Mouse (Mus musculus) embryonic facial prominence, embryonic 13.5 days (tissue): Measurements from ENCODE around the gene Atxn1. TPM values are rescaled to one million over a fixed set of nuclear protein-coding genes. Genes with fewer than 3 reads are reported as not detected.
A peak's percentile ranks its signal among the peaks of the same experiment; 100 is the strongest.

Experiments
- ATAC-seq: fragments of 200-750 bp; cut with Nextera tagmentation; 2 replicates; pipeline ENCODE4 v1.8.0; 2017; ENCODE audit warnings: low read depth; ENCODE audit not compliant: insufficient number of reproducible peaks, insufficient read depth, low FRiP score, low TSS enrichment
- H3K27ac ChIP-seq: fragments of 300-500 bp; sonication (generic); 2 replicates; pipeline ENCODE4 v1.5.1; 2015; ENCODE audit warnings: moderate library complexity, mild to moderate bottlenecking, inconsistent platforms
- H3K27me3 ChIP-seq: fragments of 300-500 bp; sonication (generic); 2 replicates; pipeline ENCODE4 v1.6.1; 2015; ENCODE audit warnings: mild to moderate bottlenecking, inconsistent platforms
- H3K36me3 ChIP-seq: fragments of 300-500 bp; sonication (generic); 2 replicates; pipeline ENCODE4 v1.6.1; 2015; ENCODE audit warnings: mild to moderate bottlenecking, inconsistent platforms
- H3K4me1 ChIP-seq: fragments of 300-500 bp; sonication (generic); 2 replicates; pipeline ENCODE4 v1.6.1; 2015; ENCODE audit warnings: inconsistent platforms
- H3K4me2 ChIP-seq: fragments of 300-500 bp; sonication (generic); 2 replicates; pipeline ENCODE4 v1.6.1; 2015; ENCODE audit warnings: moderate library complexity, mild to moderate bottlenecking, inconsistent platforms
- H3K4me3 ChIP-seq: fragments of 300-500 bp; sonication (generic); 2 replicates; pipeline ENCODE4 v1.5.1; 2015; ENCODE audit warnings: mild to moderate bottlenecking, inconsistent platforms
- H3K9ac ChIP-seq: fragments of 300-500 bp; sonication (generic); 2 replicates; pipeline ENCODE4 v1.6.1; 2015; ENCODE audit warnings: mild to moderate bottlenecking, inconsistent platforms
- H3K9me3 ChIP-seq: fragments of 300-500 bp; sonication (generic); 2 replicates; pipeline ENCODE4 v1.6.1; 2016; ENCODE audit warnings: inconsistent platforms
- whole genome bisulfite sequencing: fragments of 180-500 bp; shearing (Covaris S2); methylation state at CpG from one replicate; pipeline ENCODE4 v1.1.7; 2015; ENCODE audit warnings: mixed read lengths; 5-methylcytosine and 5-hydroxymethylcytosine counted together
- polyA plus RNA-seq: library from polyadenylated mRNA; unstranded; fragments of >200 nt; fragmentation: Nextera tagmentation; extraction: Ambion mirVana; gene quantifications from 2 replicates; pipeline ENCODE4 v1.2.1, GENCODE M21; 2015

Atxn1 gene
- polyA plus RNA-seq, 1 experiment from 2014 or later = 5.5 TPM

GRCm38 (mm10) chr13:45924555-45924954 is 40.3 kb downstream of the Atxn1 start:
- Histone ChIP-seq H3K27me3 (no peaks in the 10 kb centered on the region), H3K27ac (peak overlapping the region; percentile 44; the same call in 1 of the 2 replicates), H3K4me1 (peaks cover 21% of the 10 kb centered on the region), H3K9ac (no peak overlapping the region), H3K4me2 (no peak overlapping the region), H3K4me3 (no peak overlapping the region), H3K36me3 (no peaks in the 10 kb centered on the region), H3K9me3 (no peaks in the 10 kb centered on the region)
- ATAC-seq = no peak
- 66% methylated on average over 7 of the region's 7 CpGs for WGBS

DNA sequence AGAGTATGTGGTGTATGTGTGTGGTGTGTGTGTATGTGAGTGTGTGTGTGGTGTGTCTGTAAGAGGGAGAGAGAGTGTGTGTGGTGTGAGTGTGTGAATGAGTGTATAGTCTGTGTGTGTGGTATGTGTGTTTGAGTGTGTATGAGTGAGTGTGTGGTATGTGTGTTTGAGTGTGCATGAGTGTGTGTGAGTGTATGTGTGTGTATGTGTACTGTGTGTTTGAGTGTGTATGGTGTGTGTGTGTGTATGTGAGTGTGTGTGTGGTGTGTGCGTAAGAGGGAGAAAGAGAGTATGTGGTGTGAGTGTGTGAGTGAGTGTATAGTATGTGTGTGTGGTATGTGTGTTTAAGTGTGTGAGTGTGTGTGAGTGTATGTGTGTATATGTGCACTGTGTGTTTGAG is 41.7 kb downstream of the Atxn1 start:
- H3K4me1 ChIP-seq = peaks cover 23% of the 10 kb centered on the region
- H3K4me3 ChIP-seq = no peak overlapping the region
- 0 out of 2 replicates have a peak overlapping the region, but pooled peaks have one; percentile 16 for H3K27ac ChIP-seq
- H3K9me3 ChIP-seq = no peaks in the 10 kb centered on the region
- WGBS = 90% methylated on average over 1 of the region's 1 CpGs
- no peak overlapping the region for H3K4me2 ChIP-seq
- ATAC-seq = no peak
- H3K36me3 ChIP-seq = no peaks in the 10 kb centered on the region
- no peak overlapping the region for H3K9ac ChIP-seq
- H3K27me3 ChIP-seq = no peaks in the 10 kb centered on the region

GRCm38 (mm10) chr13:45922467-45922866 is 42.3 kb downstream of the Atxn1 start:
- no peaks in the 10 kb centered on the region for H3K27me3 ChIP-seq
- 0 out of 2 replicates have a peak, but pooled peaks have one; percentile 56 for ATAC-seq
- 0 out of 2 replicates have a peak overlapping the region, but pooled peaks have one; percentile 16 for H3K27ac ChIP-seq
- no peaks in the 10 kb centered on the region for H3K9me3 ChIP-seq
- peaks cover 26% of the 10 kb centered on the region for H3K4me1 ChIP-seq
- WGBS = 17% methylated on average over 9 of the region's 9 CpGs
- H3K4me3 ChIP-seq = no peak overlapping the region
- H3K36me3 ChIP-seq = no peaks in the 10 kb centered on the region
- H3K9ac ChIP-seq = no peak overlapping the region
- H3K4me2 ChIP-seq = no peak overlapping the region

DNA sequence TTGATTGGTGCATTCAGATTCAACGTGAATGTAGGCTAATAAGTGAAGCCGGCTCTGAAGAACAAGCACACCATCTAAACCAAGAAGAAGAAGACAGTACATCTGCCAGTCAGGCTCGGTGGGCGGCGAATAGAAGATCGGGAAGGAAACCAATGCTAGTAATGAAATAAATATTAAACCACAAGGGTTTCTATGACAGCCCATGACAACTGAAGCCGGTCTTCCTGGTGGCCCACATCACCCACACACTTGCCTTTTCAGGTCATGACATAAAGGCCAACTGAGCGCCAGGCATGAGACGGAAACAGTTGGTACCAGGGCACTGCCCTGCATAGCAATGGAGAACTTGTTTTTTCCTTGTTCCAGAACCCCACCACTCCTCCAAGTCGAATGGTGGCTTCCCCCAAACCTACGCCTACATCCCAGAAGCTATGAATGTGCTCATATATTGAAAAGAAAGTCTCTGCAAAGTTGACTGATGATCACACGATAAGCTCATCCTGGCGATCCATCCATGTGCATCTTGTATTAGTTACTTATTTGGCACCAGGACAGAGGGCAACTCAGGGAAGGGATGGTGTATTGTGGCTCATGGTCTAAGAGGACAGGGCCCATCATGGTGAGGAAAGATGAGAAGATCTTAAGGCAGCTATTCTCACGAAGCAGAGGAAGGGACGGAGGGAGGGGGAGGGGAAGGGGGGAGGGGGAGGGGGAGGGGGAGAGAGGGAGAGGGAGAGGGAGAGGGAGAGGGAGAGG is 45.7 kb downstream of the Atxn1 start:
- WGBS = 93% methylated on average over 13 of the region's 15 CpGs
- Histone ChIP-seq H3K9ac (no peak overlapping the region), H3K4me2 (no peak overlapping the region), H3K36me3 (no peaks in the 10 kb centered on the region), H3K9me3 (no peaks in the 10 kb centered on the region), H3K4me3 (no peak overlapping the region), H3K27me3 (no peaks in the 10 kb centered on the region), H3K4me1 (peaks cover 42% of the 10 kb centered on the region), H3K27ac (no peak overlapping the region)
- no peak for ATAC-seq

- Histone ChIP-seq H3K36me3 (no peaks in the 10 kb centered on the region), H3K4me2 (no peak overlapping the region), H3K9me3 (no peaks in the 10 kb centered on the region), H3K27me3 (no peaks in the 10 kb centered on the region), H3K9ac (no peak overlapping the region), H3K4me3 (no peak overlapping the region), H3K4me1 (peaks cover 41% of the 10 kb centered on the region), H3K27ac (no peak overlapping the region)
- no peak for ATAC-seq
- whole genome bisulfite sequencing = 71% methylated on average over 12 of the region's 12 CpGs
These were observed 46.8 kb downstream of the Atxn1 start for GRCm38 (mm10) chr13:45918006-45918380.

DNA sequence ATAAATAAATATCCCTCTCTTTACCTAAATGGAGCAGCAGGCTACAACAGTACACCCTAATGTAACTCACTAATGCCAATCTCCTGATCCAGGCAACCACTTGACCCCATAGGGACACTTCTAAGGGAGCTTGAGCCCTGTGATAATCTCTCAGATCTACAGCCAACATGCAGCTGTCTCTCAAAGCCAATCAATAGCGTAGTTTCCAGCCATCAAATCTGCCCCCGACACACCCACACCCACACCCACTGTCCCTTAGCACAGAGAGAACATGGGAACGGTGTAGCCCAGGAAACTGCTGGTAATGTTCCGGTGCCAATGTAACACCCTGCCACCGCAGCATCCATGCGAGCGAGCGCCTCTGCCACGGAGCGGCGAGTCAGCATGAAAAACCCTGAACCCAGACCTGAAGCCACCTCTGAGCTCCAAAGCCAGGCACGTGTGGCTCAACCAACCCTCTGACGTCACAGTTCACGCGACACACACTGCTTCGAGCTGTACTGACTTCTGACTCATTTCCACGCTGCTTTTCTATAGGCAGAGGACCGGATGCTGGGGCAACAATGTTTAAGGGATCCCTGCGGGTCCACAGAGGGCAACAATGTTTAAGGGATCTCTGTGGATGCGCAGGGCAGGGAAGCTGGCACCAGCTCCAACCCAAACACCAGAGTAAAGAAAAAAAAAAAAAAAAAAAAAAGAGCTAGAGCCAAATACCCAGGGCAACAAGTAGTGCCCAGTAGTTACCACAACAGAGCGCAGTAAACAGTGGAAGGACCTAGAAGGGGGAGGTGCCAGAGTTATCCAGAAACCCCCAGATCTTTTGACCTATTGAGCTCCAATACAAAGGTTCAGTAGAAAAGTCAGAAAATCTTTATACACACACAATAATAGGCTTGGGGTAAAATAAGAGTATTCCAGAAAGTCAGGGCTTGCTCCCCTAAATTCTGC is 47.5 kb downstream of the Atxn1 start:
- WGBS = 91% methylated on average over 21 of the region's 21 CpGs
- no peak overlapping the region for H3K27ac ChIP-seq
- no peaks in the 10 kb centered on the region for H3K27me3 ChIP-seq
- no peak for ATAC-seq
- H3K4me3 ChIP-seq = no peak overlapping the region
- H3K4me1 ChIP-seq = peaks cover 35% of the 10 kb centered on the region
- H3K9ac ChIP-seq = no peak overlapping the region
- H3K36me3 ChIP-seq = no peaks in the 10 kb centered on the region
- no peak overlapping the region for H3K4me2 ChIP-seq
- no peaks in the 10 kb centered on the region for H3K9me3 ChIP-seq

GRCm38 (mm10) chr13:45915921-45916320 is 48.9 kb downstream of the Atxn1 start:
- Histone ChIP-seq H3K9ac (no peak overlapping the region), H3K4me1 (peaks cover 35% of the 10 kb centered on the region), H3K36me3 (no peaks in the 10 kb centered on the region), H3K4me3 (no peak overlapping the region), H3K27ac (no peak overlapping the region), H3K27me3 (no peaks in the 10 kb centered on the region), H3K9me3 (no peaks in the 10 kb centered on the region), H3K4me2 (no peak overlapping the region)
- ATAC-seq = no peak
- WGBS = 85% methylated on average over 3 of the region's 3 CpGs

DNA sequence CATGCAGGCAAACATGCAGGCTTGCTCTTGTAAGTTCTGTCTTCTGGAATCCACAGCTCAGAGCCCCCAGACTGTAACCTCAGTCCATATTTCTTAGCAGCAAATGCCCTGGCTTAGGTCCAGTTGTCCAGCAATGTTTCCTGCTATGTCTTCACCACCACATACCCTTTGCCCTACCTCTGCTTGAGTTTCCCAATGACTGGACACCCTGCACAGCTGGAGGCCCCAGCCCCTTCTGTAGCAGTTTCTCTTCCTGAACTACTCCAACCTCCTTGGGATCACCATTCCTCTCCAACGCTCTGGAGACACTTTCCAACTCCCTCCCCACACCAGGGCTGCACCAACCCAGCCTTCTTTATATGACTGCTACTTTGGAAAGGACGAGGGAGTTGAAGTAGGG is 49.8 kb downstream of the Atxn1 start:
- Histone ChIP-seq H3K27ac (no peak overlapping the region), H3K4me3 (no peak overlapping the region), H3K4me2 (no peak overlapping the region), H3K9ac (no peak overlapping the region), H3K27me3 (no peaks in the 10 kb centered on the region), H3K9me3 (no peaks in the 10 kb centered on the region), H3K4me1 (peaks cover 32% of the 10 kb centered on the region), H3K36me3 (no peaks in the 10 kb centered on the region)
- whole genome bisulfite sequencing = 66% methylated on average over 2 of the region's 2 CpGs
- ATAC-seq = no peak

GRCm38 (mm10) chr13:45914117-45914516 is 50.7 kb downstream of the Atxn1 start:
- no peaks in the 10 kb centered on the region for H3K9me3 ChIP-seq
- ATAC-seq = no peak
- WGBS = 61% methylated on average over 3 of the region's 3 CpGs
- H3K9ac ChIP-seq = no peak overlapping the region
- H3K27ac ChIP-seq = no peak overlapping the region
- no peaks in the 10 kb centered on the region for H3K27me3 ChIP-seq
- no peak overlapping the region for H3K4me2 ChIP-seq
- peaks cover 31% of the 10 kb centered on the region for H3K4me1 ChIP-seq
- H3K4me3 ChIP-seq = no peak overlapping the region
- no peaks in the 10 kb centered on the region for H3K36me3 ChIP-seq

DNA sequence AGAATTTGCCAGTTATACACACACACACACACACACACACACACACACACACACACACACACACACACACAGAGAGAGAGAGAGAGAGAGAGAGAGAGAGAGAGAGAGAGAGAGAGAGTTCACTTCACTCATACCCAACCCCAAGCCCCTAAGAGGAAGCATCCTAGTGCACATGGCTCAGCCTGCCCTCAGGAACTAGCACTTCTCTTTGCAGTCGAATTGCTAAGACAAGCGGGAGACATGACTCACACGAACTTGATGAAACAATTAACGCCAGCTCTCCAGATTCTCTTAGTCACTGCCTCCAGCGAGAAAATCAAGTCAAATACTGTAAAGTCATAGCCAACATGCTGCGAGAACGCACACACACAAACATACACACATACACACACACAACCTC is 53.0 kb downstream of the Atxn1 start:
- no peaks in the 10 kb centered on the region for H3K9me3 ChIP-seq
- H3K27me3 ChIP-seq = no peaks in the 10 kb centered on the region
- H3K9ac ChIP-seq = no peak overlapping the region
- H3K4me1 ChIP-seq = peaks cover 29% of the 10 kb centered on the region
- no peak overlapping the region for H3K4me3 ChIP-seq
- H3K4me2 ChIP-seq = no peak overlapping the region
- H3K27ac ChIP-seq = no peak overlapping the region
- 71% methylated on average over 7 of the region's 7 CpGs for WGBS
- no peaks in the 10 kb centered on the region for H3K36me3 ChIP-seq
- ATAC-seq = no peak

GRCm38 (mm10) chr13:45911069-45911468 is 53.7 kb downstream of the Atxn1 start:
- no peak overlapping the region for H3K4me3 ChIP-seq
- H3K27ac ChIP-seq = no peak overlapping the region
- 85% methylated on average over 5 of the region's 5 CpGs for WGBS
- no peak overlapping the region for H3K4me2 ChIP-seq
- no peak for ATAC-seq
- no peak overlapping the region for H3K9ac ChIP-seq
- no peaks in the 10 kb centered on the region for H3K9me3 ChIP-seq
- no peaks in the 10 kb centered on the region for H3K36me3 ChIP-seq
- peaks cover 30% of the 10 kb centered on the region for H3K4me1 ChIP-seq
- no peaks in the 10 kb centered on the region for H3K27me3 ChIP-seq

GRCm38 (mm10) chr13:45910348-45910747 is 54.5 kb downstream of the Atxn1 start:
- ATAC-seq = no peak
- Histone ChIP-seq H3K9ac (no peak overlapping the region), H3K4me1 (peaks cover 24% of the 10 kb centered on the region), H3K4me2 (no peak overlapping the region), H3K27me3 (no peaks in the 10 kb centered on the region), H3K36me3 (no peaks in the 10 kb centered on the region), H3K27ac (no peak overlapping the region), H3K4me3 (no peak overlapping the region), H3K9me3 (no peaks in the 10 kb centered on the region)
- WGBS = 88% methylated on average over 7 of the region's 7 CpGs
